In genomic region chr8:77535026-77535595, GRCm38 (mm10) we compare ENCODE assay signal across 8 mouse cellular contexts. TPM values are rescaled to one million over a fixed set of nuclear protein-coding genes. Genes with fewer than 3 reads are reported as not detected.
A peak's percentile ranks its signal among the peaks of the same experiment; 100 is the strongest.
DNase-seq lines count a peak whose midpoint lies in the region; ATAC-seq and TF ChIP-seq lines count a peak whose summit lies in the region.

No protein-coding gene starts in this region.

- no peak for TF ChIP-seq POLR2A in brain, embryonic 14.5 days (IDR thresholded peaks at IDR 0.05; ENCODE audit: borderline replicate concordance, extremely low read depth, insufficient read depth, insufficient read length, poor library complexity, severe bottlenecking)

- DNase-seq in urinary bladder, postnatal 25 days (ENCODE audit: low spot score), result peak; percentile 30
- DNase-seq in urinary bladder, postnatal 10 days (ENCODE audit: low spot score), result no peak
- DNase-seq in brain, embryonic 14.5 days (ENCODE audit: low read depth), result peak; percentile 60
- peak; percentile 67 for DNase-seq in kidney, adult 18-20 months
- peak in 1 of 3 experiments; percentile 33 for DNase-seq in liver, embryonic 14.5 days (ENCODE audit: low read depth in 3 of 3, low spot score in 3 of 3)
- DNase-seq in urinary bladder, adult 18-20 months (ENCODE audit: low spot score in 2 of 2), result no peak

- peak; percentile 73; the same call in 1 of the 2 replicates for TF ChIP-seq CTCF in brain, embryonic 14.5 days (IDR thresholded peaks at IDR 0.05; ENCODE audit: borderline replicate concordance, extremely low read depth, insufficient read depth, insufficient read length)
- peak; percentile 78 for TF ChIP-seq CTCF in liver, embryonic 14.5 days (IDR thresholded peaks at IDR 0.05; ENCODE audit: low read depth)

- no peak overlapping the region for H3K4me3 ChIP-seq in forebrain, embryonic 16.5 days (replicated peaks; ENCODE audit: low read length)
- no peak overlapping the region for H3K4me3 ChIP-seq in liver, embryonic 14.5 days (ENCODE audit: insufficient read depth in 1 of 2, low read depth in 2 of 2, low read length in 2 of 2)
- no peak overlapping the region for H3K4me3 ChIP-seq in neural tube, embryonic 15.5 days (replicated peaks)

- no peaks in the 10 kb centered on the region for H3K27me3 ChIP-seq in forebrain, embryonic 16.5 days (replicated peaks; ENCODE audit: control insufficient read depth, insufficient read depth, low read length)
- H3K27me3 ChIP-seq in liver, embryonic 14.5 days (ENCODE audit: control insufficient read depth, insufficient read depth, low read length), result no peaks in the 10 kb centered on the region
- no peaks in the 10 kb centered on the region for H3K27me3 ChIP-seq in neural tube, embryonic 15.5 days (replicated peaks)

- no peaks in the 10 kb centered on the region for H3K9me3 ChIP-seq in forebrain, embryonic 16.5 days (ENCODE audit: control insufficient read depth, low read length)
- no peaks in the 10 kb centered on the region for H3K9me3 ChIP-seq in liver, embryonic 14.5 days (ENCODE audit: control insufficient read depth, low read length)
- no peaks in the 10 kb centered on the region for H3K9me3 ChIP-seq in neural tube, embryonic 15.5 days (replicated peaks)

- peak; percentile 47 for ATAC-seq in forebrain, embryonic 16.5 days
- ATAC-seq in liver, embryonic 14.5 days (ENCODE audit: insufficient read depth), result peak; percentile 65
- peak; percentile 47; the same call in 1 of the 2 replicates for ATAC-seq in neural tube, embryonic 15.5 days (ENCODE audit: low FRiP score)

- H3K36me3 ChIP-seq in forebrain, embryonic 16.5 days (ENCODE audit: control insufficient read depth, insufficient read depth), result no peaks in the 10 kb centered on the region
- no peaks in the 10 kb centered on the region for H3K36me3 ChIP-seq in liver, embryonic 14.5 days (replicated peaks; ENCODE audit: control insufficient read depth, insufficient read depth, low read depth)
- no peaks in the 10 kb centered on the region for H3K36me3 ChIP-seq in neural tube, embryonic 15.5 days

- TF ChIP-seq EP300 in liver, embryonic 14.5 days (IDR thresholded peaks at IDR 0.05; ENCODE audit: low read depth), result no peak

- H3K9ac ChIP-seq in forebrain, embryonic 16.5 days (replicated peaks; ENCODE audit: low read depth, low read length), result no peak overlapping the region
- no peak overlapping the region for H3K9ac ChIP-seq in liver, embryonic 14.5 days (replicated peaks)
- H3K9ac ChIP-seq in neural tube, embryonic 15.5 days (replicated peaks), result no peak overlapping the region

- no peaks in the 10 kb centered on the region for H3K4me1 ChIP-seq in forebrain, embryonic 16.5 days (replicated peaks; ENCODE audit: control insufficient read depth, insufficient read depth, low read length)
- H3K4me1 ChIP-seq in liver, embryonic 14.5 days (replicated peaks; ENCODE audit: control insufficient read depth in 2 of 2, insufficient read depth in 2 of 2, low read length in 1 of 2), result peaks cover 0 to 7% of the 10 kb centered on the region in 2 experiments; a peak in 2 of 4 replicates
- no peaks in the 10 kb centered on the region for H3K4me1 ChIP-seq in neural tube, embryonic 15.5 days

- no peak overlapping the region for H3K27ac ChIP-seq in forebrain, embryonic 16.5 days (ENCODE audit: low read length)
- H3K27ac ChIP-seq in liver, embryonic 14.5 days, result no peak overlapping the region
- H3K27ac ChIP-seq in neural tube, embryonic 15.5 days (replicated peaks), result no peak overlapping the region

- no peak overlapping the region for H3K4me2 ChIP-seq in forebrain, embryonic 16.5 days (ENCODE audit: low read length)
- H3K4me2 ChIP-seq in liver, embryonic 14.5 days (ENCODE audit: low read depth), result peak overlapping the region; percentile 43
- no peak overlapping the region for H3K4me2 ChIP-seq in neural tube, embryonic 15.5 days

- 86% methylated on average over 5 of the region's 5 CpGs for WGBS in forebrain, embryonic 16.5 days
- WGBS in liver, embryonic 14.5 days (ENCODE audit: insufficient replicate concordance), result 37% methylated on average over 5 of the region's 5 CpGs
- WGBS in neural tube, embryonic 15.5 days, result 86% methylated on average over 5 of the region's 5 CpGs

RNA-seq across cellular contexts. Expression of gene Prmt9, which starts 14.1 kb away (rescaled TPM):
- polyA plus RNA-seq in brain, embryonic 14.5 days (2012; rRNA removed), result 19.7 and 22.6 TPM in 2 replicates
- polyA plus RNA-seq in forebrain, embryonic 16.5 days (2015; fragmentation: Nextera tagmentation; extraction: Ambion mirVana), result 28.5 and 28.6 TPM in 2 replicates
- 3.2 and 4.7 TPM in 2 replicates for polyA plus RNA-seq in liver, embryonic 14.5 days (2012; rRNA removed)
- polyA plus RNA-seq in liver, embryonic 14.5 days (2014; fragmentation: Nextera tagmentation; extraction: Ambion mirVana), result 8.1 and 10.0 TPM in 2 replicates
- 26.5 and 27.3 TPM in 2 replicates for polyA plus RNA-seq in neural tube, embryonic 15.5 days (2015; fragmentation: Nextera tagmentation; extraction: Ambion mirVana)

RNA-seq across cellular contexts. Expression of gene Arhgap10, which starts 17.4 kb away (rescaled TPM):
- polyA plus RNA-seq in brain, embryonic 14.5 days (2012; rRNA removed), result 4.1 and 5.0 TPM in 2 replicates
- 3.7 and 3.9 TPM in 2 replicates for polyA plus RNA-seq in forebrain, embryonic 16.5 days (2015; fragmentation: Nextera tagmentation; extraction: Ambion mirVana)
- polyA plus RNA-seq in liver, embryonic 14.5 days (2012; rRNA removed), result 3.1 and 4.6 TPM in 2 replicates
- 4.6 and 6.1 TPM in 2 replicates for polyA plus RNA-seq in liver, embryonic 14.5 days (2014; fragmentation: Nextera tagmentation; extraction: Ambion mirVana)
- 5.7 and 11.4 TPM in 2 replicates for polyA plus RNA-seq in neural tube, embryonic 15.5 days (2015; fragmentation: Nextera tagmentation; extraction: Ambion mirVana)

Comparison
In these comparisons a context has a peak if more than half of its experiments do, and no peak if none do; other contexts are left out.
1. DNase-seq: peak in urinary bladder, postnatal 25 days (single experiment), brain, embryonic 14.5 days (single experiment) and kidney, adult 18-20 months (single experiment); none in urinary bladder, postnatal 10 days (single experiment) and urinary bladder, adult 18-20 months (0 of 2).
2. Peak in every context shown above with its lines, with median percentiles within 50 percentile points of each other: ATAC-seq.